Mouse (Mus musculus): Measurements from ENCODE around the gene Dppa4. TPM values are rescaled to one million over a fixed set of nuclear protein-coding genes. Genes with fewer than 3 reads are reported as not detected.
"Not testable (repeated sequence)": the region's sequence is repeated elsewhere in the genome, so short reads cannot be mapped to it uniquely, and the experiment has no call there.

The Dppa4 gene
- total RNA-seq (2015; ENCODE audit: low replicate concordance) = not detected in 2 replicates
- total RNA-seq (2017; ENCODE audit: low replicate concordance) = not detected in 2 replicates

DNA sequence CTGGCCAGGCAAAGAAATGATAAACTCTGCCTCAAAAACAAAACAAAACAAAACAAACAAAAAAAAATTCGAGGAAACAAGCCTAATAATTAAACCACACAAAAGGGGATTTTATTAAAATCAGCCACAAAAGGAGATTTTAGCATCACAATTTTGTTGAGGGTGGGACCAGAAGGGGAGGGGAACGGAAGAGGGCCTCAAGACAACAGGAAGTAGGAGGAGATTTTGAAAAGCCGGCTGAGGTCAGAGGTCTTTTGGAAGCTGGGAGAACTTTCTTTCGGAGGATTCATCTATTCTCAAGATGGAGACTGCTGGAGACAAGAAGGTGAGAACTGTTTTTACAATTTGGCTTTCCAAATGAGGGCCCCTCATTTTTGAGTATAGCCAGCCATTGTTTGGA is at the start of gene Dppa4:
Gene Dppa4, plus strand, starts transcription at position 217 of the 400 bp plus-strand sequence.
- no peak for ATAC-seq (replicated peaks; ENCODE audit: low FRiP score, poor library complexity, severe bottlenecking)

DNA sequence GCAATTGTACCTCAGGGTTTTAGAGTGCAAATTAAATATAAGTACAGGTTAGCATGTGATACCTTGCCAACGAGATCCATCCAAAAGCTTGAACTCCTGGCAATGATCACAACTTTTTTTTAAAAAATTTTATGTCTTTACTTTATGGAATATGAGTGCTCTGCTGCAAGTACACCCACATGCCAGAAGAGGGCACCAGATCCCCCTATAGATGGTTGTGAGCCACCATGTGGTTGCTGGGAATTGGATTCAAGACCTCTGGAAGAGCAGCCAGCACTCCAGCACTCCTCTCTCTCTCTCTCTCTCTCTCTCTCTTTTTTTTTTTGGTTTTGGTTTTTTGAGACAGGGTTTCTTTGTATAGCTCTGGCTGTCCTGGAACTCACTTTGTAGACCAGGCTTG is 48.5 kb upstream of the Dppa4 start:
- ATAC-seq (replicated peaks; ENCODE audit: low FRiP score, poor library complexity, severe bottlenecking) = no peak

DNA sequence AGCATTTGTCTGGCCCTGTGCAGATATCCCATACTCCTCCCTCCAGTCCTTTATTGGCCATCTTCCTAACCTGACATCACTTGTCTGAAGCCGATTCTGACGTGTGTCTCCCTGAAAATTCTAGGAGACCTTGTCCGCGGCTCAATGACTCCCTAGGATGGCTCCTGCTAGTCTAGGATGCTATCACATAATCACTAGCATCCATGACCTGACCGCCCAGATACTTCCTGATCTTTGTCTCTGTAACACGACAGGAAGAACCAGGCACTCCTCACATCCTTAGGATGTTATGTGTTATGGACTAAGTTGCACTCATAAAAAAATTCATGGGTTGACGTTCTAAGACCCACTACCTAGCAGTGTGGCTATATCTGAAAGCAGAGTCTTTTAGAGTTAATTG is 45.9 kb upstream of the Dppa4 start:
- ATAC-seq (replicated peaks; ENCODE audit: low FRiP score, poor library complexity, severe bottlenecking) = no peak

DNA sequence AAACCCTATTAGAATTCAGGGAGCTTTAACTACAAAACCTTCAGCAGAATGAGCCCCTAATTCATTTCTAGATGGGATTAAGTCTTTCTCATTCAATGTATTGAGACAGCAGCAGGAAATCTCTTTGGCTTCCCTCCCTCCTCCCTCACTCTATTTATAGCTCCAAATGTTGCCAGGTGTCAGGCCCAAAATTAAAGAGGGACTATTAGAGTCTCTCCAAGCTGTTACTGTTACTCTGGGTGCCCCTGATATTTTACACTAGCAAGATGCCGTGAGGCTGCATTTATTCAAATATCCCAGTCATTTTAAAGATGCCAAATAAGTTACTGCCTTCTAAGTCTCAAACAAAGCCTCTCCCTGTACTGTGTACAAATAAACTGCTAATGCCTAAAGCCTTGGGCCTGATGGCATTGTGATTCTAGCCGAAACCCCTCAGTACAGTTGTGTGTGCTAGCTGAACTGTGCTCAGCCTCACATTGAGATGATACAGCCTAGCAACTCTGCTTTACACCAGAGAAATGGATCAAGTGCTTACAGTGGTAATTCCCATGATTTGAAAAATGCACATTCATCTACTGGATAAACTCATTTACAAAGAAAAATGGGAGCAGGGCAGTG is 36.4 kb upstream of the Dppa4 start:
- ATAC-seq (replicated peaks; ENCODE audit: low FRiP score, poor library complexity, severe bottlenecking) = no peak

DNA sequence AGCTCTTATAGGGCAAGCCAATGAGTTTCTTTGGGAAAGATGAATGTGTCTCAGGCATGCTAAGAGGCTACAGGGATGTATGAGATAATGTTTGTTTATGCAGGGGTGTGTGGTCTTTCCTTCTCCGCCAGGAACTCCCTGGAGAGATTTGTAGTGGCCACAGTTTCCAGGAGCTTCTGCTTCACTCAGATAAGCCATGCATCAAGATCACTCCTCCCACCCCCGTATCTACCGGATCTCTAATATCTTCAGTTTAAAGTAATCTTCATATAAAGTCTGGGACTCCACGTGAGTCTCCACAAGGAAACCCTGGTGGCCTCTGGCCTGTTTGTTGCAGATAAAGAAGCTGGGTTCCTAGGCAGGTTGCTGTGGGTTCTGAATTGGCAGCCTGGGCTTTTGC is 30.7 kb upstream of the Dppa4 start:
- ATAC-seq (replicated peaks; ENCODE audit: low FRiP score, poor library complexity, severe bottlenecking) = peak; percentile 62

DNA sequence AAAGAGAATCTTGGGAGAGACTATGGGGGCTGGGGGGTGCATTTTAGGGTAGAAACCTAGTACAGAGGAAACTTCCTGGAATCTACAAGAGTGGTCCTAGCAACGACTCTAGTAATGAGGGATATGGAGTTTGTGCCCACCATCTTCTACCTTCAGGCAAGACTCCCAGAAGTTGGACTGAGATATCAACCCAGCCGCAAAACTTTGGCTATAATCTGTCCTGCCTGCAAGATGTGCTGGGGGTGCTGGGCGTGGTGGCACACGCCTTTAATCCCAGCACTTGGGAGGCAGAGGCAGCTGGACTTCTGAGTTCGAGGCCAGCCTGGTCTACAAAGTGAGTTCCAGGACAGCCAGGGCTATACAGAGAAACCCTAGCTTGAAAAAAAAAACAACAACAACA is 28.9 kb upstream of the Dppa4 start:
- ATAC-seq (replicated peaks; ENCODE audit: low FRiP score, poor library complexity, severe bottlenecking) = no peak

DNA sequence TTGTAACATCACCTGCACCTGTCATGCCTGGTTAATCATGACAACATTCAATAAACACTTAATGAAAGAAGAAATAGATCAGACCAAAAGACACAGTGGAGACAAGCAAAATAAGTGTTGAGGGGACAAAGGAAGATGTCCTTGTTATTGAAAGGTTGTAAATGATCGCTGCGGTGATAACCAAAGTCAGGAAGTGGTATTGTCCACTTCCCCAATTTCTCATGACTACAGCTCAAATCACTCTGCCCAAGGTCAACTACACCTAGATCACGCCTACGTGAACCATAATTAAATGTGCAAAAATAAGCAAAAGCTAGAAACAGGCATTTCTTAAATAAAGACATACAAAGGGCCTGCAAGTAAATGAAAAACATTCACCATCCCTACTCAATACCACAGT is 24.0 kb upstream of the Dppa4 start:
- no peak for ATAC-seq (replicated peaks; ENCODE audit: low FRiP score, poor library complexity, severe bottlenecking)

DNA sequence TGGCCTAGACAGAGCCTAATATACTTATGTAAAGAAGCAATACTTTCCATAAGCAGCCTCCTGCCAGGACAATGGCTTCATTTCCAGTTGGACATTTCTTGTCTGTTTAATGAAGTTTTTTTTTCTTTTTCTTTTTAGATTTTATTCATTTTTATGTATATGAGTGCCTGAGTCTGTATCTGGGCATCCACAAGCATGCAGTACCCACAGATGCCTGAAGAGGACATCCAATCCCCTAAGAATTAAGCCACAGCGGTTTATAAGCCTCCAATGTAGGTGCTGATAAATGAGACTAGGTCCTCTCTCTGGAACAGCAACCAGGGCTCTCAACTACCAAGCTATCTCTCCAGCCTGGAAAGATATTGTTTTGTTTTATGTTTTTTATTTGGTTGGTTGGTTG is 20.6 kb upstream of the Dppa4 start:
- ATAC-seq (replicated peaks; ENCODE audit: low FRiP score, poor library complexity, severe bottlenecking) = no peak

DNA sequence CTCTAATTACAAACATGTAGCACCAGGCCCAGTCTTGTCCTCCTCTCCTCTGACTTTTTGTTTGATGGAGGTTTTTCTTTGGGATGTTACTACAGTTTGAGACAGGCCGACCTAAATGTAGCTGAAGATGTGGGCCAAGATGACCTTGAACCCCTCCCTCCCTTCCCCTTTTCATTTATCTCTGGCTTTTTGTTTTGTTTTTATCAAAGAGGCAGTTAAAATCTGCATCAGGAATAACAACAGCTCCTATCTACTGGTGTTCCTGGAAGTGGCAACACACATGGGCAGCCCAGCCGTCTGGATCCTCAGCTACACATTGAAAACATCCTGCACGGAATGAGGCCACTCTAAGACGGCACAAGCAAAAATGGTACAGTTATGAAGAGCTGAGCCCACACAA is 17.7 kb upstream of the Dppa4 start:
- no peak for ATAC-seq (replicated peaks; ENCODE audit: low FRiP score, poor library complexity, severe bottlenecking)

DNA sequence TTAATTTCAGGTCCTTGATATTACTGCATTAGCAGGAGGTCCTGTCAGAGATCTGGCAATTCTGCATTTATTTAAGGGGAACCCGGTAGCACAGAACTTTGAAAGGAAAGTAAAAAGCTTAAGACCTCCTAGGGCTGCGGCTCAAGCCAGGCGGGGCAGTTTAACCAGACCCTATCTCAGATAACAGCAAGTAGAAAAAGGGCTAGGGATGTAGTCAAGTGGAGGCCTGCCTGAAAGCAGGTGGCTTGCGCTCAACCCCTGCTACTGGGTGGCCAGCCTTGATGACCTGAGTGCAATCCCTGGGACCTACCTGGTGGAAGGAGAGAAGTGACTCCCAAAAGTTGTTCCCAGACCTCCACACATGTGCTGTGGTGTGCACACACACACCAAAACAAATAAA is 6.6 kb upstream of the Dppa4 start:
- no peak for ATAC-seq (replicated peaks; ENCODE audit: low FRiP score, poor library complexity, severe bottlenecking)

DNA sequence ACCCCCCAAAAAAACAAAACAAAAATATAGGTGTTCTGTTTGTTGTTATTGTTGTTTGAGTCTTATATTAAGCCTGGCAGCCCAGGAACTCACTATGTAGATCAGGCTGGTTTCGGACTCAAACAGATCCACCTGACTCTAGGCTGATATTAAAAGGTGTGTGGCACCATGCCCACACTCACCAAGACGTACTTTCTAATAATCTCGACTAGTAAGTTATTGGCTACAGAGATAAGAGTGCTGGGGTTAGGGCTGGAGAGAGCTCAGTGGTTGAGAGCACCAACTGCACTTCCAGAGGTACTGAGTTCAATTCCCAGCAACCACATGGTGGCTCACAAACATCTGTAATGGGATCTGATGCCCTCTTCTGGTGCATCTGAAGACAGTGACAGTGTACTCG is 2.6 kb upstream of the Dppa4 start:
- ATAC-seq (replicated peaks; ENCODE audit: low FRiP score, poor library complexity, severe bottlenecking) = no peak

DNA sequence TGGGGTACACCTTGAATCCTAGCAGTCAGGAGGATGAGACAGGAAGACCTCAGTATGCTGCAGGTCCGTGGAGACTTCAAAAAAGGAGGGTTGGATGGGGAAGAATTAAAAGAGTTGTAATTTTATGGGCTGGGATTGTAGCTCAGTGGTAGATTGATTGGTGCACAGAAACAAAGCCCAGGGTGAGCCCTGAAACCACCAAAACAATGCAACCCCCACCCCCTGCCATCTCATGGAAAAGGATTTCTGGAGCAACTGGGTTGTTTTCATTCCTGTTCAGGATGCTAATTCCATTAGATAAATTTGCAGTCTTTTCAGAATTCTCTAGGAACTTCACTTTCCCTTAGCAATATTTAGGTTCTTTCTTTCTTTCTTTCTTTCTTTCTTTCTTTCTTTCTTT is 732 bp upstream of the Dppa4 start:
- ATAC-seq (replicated peaks; ENCODE audit: low FRiP score, poor library complexity, severe bottlenecking) = no peak

DNA sequence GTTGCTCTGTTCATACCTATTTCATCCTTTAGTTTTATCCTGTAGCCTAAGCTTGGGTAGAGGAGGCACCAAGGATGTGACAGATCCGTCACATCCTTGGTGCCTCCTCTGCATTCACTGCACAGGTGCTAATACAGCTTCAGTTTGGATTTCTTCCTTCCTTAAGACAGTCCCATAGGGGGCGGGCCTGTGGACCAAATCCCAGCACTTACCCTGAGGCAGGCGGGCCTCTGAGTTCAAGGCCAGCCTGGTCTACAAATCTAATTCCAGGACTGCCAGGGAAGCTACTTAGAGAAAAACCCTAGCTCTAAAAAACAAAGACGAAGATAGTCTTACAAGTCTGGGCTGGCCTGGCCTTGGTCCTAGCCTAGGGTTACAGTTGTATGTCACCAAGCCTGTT is 2.0 kb downstream of the Dppa4 start:
- no peak for ATAC-seq (replicated peaks; ENCODE audit: low FRiP score, poor library complexity, severe bottlenecking)

DNA sequence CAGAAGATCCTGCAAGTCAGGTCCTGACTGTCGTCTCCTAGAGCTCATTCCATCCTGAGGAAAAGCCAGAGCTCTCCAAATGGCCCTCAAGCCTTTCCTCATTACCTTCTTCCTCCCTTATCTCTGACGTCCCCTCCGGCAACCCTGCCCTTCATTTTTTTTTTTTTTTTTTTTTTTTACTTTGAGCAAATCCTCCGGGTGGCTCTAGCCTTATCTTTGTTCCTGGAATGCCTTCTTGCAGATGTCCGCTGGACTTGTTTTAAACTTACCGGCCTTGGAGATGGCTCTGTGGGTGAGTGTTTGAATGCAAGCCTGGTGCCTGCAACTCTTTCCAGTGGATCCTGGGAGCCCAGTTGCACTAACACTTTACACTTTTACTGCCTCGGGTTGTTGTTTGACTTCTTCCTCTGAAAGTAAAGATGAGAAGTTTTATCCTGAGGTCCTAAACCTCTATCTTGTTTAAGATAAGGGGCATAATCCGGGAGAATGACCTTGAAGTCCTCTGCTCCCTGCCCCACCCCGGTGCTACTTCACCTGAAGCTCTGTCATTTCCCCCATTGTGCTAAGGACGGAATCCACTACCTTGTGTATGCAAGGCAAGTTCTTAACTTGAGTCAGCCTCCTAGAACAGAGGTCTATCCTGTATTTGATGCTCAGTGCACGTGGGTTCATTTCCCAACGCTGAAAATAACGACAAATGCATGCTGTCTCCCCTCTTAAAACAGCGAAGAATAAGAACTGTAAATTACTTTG is 14.0 kb downstream of the Dppa4 start:
- no peak for ATAC-seq (replicated peaks; ENCODE audit: low FRiP score, poor library complexity, severe bottlenecking)

DNA sequence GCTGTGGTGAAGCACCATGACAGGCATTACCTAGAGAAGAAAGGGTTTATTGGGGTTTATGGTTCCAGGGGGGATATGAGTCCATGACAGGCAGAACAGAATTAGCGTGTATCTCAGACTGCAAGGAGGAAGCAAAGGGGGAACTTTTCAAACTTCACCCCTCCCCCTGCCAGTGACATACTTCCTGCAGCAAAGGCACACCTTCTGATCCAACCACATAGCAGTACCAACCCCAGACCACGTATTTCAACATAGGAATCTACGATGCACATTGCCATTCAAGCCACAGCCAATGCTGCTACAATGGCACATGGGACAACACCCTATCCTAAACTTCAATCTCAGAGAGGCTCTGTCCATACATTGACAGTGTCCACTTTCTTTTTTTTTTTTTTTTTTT is 16.4 kb downstream of the Dppa4 start:
- no peak for ATAC-seq (replicated peaks; ENCODE audit: low FRiP score, poor library complexity, severe bottlenecking)

DNA sequence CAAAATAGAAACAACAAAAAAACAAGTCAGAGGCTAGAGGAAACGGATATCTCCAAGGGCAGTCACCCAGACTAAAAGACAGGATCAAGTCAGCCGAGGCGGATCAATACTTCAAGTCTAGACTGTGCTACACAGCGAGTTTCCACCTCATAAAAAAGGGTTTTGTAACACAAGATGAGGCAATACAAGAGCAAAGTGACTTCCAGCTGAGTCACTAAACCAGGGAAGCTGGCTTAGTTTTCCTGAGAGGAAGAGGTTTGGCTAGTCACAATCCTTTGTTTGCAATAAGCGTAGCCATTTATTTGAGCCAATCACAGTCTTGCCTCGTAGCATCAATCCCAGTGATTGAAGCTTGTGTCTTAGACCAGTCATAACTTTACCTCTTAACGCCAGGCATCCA is 20.0 kb downstream of the Dppa4 start, which contains the start of gene Dppa2:
Gene Dppa2, plus strand, starts transcription at position 400 of the 400 bp plus-strand sequence.
- no peak for ATAC-seq (replicated peaks; ENCODE audit: low FRiP score, poor library complexity, severe bottlenecking)

DNA sequence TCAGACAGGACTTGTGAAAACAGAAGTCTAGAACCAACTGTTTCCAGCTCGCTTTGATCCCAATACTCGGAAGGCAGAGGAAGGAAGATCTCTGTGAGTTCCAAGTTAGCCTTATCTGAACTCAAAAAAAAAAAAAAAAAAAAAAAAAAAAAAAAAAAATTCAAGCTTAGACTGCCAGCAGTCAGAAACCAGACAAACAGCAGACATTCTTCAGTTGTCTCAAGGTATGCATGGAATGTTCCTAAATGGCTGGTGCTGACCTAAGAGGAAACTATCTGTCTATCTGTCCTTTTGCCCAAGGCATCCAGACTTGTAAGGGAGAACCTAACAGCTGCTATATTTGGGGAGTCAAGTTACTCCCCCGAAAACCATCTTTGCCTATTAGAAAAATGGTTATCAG is 20.4 kb downstream of the Dppa4 start:
- ATAC-seq (replicated peaks; ENCODE audit: low FRiP score, poor library complexity, severe bottlenecking) = no peak

DNA sequence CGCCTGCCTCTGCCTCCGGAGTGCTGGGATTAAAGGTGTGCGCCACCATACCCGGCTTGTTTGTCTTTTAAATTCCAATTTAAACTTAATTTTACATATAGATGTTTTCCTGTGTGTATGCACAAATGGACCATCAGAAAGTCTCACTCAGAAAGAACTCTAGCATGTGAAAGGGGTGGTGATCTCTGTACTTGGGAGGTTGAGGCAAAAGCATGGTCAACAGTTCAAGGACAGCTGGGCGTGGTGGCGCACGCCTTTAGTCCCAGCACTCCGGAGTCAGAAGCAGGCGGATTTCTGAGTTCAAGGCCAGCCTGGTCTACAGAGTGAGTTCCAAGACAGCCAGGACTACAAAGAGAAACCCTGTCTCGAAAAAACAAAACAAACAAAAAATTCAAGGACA is 25.4 kb downstream of the Dppa4 start:
- not testable (repeated sequence) for ATAC-seq (replicated peaks; ENCODE audit: low FRiP score, poor library complexity, severe bottlenecking)

DNA sequence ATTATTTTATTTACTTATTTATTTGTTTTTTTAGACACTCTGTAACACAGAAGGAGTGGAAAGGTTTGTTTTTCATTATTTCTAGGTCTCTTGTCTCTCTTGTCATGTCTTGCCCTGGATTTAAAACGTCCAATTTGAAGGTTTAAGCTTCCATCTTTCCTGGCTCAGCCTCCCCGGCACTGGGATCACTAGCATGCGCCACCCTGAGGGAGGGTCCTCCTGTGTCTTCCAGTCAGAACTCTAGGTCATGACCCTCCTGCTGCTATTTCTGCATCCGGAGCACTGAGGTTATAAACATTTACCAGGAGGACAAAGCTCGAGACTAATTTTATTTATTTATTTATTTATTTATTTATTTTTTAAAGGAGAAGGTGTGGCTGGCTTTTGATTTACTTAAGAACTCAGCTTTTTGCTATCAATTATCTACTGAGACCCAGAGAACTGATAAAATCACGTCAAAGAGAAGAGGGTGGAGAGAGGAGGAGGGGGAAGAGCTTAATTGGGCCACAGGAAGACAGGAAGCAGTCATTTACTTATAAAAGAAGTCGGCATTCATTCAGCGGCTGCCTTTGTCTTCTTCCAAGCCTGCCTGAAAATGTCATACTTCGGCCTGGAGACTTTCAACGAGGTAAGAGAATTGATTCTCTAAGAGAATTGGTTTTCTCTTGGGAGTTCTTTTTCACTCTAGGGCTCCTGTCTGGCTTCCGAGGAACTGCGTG is 26.5 kb downstream of the Dppa4 start:
- no peak for ATAC-seq (replicated peaks; ENCODE audit: low FRiP score, poor library complexity, severe bottlenecking)

DNA sequence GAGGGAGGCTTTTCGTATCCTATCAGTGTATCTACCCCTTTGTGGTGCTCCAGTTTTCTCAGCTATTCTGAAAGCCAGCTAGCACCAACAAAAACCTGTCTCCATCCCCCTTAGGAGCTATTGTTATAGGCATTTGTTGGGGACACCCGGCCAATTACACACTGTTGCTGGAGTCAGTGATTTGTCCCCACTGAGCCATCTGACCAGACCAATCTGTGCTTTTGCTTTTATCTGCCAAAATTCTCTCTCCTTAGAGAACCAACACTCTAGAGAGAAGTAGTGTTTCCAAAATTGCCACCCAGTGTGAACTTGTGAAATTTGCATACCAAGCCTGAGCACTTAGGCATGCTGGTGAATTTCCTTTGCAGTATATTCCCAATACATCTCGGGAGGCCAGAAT is 31.8 kb downstream of the Dppa4 start:
- ATAC-seq (replicated peaks; ENCODE audit: low FRiP score, poor library complexity, severe bottlenecking) = no peak

DNA sequence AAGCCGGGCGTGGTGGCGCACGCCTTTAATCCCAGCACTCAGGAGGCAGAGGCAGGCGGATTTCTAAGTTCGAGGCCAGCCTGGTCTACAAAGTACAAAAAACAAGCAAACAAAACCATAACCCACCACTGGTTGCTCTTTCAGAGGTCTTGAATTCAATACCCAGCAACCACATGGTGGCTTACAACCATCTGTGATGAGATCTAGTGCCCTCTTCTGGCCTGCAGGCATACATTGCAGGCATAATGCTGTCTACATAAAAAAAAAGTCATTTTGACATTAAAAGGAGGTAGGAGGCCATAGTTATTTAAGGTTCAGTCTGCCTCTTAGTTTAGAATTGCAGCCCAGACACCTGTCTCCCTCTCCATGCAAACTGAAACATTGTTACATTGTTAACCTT is 37.2 kb downstream of the Dppa4 start:
- ATAC-seq (replicated peaks; ENCODE audit: low FRiP score, poor library complexity, severe bottlenecking) = no peak
